Mouse (Mus musculus) lung, postnatal 14 days (tissue): ENCODE results near the gene Alx3.
A peak's percentile ranks its signal among the peaks of the same experiment; 100 is the strongest.

ENCODE experiments used
- DNase-seq: peaks from one replicate; pipeline ENCODE4 v3.0.0; 2021

The Alx3 gene

DNA sequence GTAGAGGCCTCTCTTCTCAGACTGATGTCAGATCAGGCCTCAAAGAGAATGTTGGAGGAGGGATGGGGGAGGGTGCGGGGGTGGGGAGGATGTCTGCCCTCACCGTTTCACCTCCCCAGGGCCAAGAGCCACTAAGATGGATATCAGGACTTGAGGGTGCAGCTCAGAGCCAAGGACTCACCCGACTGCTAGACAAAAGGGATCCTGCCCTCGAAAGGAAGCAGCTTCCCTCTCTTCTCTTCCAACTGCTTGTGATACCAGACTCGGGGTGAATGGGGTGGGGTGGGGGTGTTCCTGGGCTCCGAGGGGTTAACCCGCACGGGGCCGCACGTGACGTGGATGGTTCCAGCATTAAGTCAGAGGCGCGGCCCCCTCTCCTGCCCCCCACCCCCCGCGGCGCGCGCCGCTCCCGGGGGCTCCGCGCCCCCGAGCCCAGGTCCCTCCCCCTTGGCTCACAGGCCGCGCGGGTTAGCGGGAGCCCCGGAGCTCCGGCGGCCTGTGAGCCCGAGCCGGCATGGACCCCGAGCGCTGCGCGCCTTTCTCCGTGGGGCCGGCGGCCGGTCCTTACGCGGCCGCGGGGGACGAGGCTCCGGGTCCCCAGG, at the start of gene Alx3:
Gene Alx3, plus strand, starts transcription at position 370 of the 602 bp plus-strand sequence.
- no peak for DNase-seq

DNA sequence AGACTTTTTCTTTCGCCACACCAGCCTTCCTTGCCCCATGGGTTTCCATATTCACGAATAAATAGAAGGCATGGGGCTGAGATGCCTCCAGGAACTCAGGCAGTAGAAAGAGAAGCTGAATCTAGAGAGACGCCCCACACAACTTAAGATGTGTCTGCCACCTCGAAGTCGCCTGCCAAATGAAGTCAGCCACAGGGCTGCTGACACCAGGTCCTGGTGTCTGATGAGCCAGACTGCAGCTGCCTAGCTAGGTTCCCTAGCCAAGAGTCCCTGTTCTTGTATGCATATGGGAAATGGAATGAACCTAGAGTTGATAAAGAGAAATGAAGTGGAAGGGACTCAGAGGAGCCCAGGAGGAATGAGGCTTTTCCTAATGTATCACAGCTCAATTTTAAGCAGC, 49.6 kb upstream of the Alx3 start:
- no peak for DNase-seq

DNA sequence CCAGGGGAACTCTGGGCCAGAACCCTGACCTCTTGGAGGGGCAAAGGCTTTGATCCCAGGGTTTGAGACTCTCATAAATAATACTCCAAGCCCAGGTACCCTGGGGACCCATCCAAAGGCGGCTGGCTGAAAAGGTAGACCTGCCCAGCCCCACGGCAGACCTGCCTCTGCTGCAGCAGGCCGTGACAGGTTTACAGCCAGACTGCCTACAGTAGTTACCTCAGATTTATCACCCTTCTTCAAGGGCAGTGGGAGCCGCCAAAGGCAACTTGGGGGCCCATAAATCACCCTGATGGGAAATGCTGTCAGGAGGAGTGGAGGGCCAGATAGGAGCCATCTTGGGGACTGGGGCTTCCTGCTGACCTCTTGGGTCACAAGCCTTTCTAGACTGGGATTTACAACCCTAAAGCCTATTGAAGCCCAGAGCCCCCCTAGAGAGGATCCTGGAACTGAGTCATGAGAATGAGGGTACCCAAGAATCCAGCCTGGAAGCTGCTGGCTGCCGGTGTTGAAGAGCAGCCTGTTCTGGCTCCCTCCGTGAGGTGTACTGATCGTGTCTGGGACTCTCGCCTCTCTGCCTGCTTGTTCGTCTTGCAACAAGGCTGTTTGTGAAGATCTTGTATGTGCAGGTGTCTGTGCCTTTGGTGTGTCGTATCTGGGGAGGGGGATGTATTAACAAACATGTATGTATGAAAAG, 49.0 kb upstream of the Alx3 start:
- DNase-seq: no peak

DNA sequence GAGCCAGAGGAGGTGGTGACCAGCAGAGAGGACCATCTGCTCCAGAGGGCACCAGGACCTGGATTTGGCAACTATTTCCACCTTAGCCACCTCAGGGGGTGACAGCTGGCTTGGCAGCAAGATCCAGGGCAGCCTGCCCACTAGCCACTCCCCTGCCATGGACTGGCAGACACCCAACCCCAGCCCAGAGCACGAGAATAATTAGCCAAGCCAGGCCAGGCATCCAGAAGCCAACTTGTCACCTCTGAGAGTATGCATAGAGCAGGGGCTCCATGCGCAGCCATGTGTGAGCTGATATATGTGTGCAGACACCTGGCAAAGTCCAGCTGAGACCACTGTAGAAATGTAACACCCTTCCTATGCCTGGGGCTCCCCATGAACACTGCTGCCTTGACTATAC, 47.9 kb upstream of the Alx3 start:
- DNase-seq: no peak

DNA sequence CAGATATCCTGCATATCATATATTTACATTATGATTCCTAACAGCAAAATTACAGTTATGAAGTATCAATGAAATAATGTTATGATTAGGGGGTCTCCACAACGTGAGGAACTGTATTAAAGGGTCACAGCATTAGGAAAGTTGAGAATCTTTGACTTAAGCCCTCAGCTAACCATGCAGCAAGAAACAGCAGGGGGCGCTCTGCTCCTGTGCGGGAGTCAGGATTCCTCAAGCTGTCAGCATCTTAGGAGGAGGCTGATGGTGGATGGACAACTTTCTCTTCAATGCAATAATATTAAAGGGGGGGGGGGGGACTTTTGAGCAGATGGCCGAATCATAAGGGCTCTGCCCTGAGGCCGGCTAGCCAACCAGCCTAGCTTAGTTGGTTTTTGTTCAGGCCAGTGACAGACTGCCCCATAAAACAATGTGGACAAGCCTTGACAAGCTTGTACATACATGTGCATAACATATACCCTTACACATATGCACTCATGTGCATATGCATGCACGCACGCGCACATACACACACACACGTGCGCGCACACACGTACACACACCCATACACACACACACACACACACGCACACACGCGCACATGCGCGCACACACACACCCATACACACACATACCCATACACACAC, 44.3 kb upstream of the Alx3 start:
- DNase-seq: peak; percentile 78

DNA sequence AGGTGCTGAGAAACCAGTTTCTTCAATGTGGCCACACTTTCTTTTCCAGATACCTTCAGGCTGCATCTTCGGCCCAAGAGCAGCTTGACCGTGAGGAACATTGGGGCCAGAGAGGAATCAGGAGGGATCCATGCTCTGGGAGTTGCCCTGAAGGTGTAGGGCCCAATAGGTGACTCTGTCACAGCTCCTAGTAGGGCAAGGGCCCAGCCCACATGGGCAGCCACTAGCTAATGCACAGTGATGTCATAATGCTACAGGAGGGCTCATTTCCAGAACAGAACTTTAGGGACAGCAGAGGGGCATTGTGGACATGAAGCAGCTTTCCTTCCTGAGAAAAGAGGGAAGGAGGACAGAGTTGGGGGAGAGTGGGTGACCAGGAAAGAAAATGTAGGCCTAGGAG, 40.0 kb upstream of the Alx3 start, which contains the start of gene Ubl4b:
Gene Ubl4b, minus strand, starts transcription at position 232 of the 400 bp plus-strand sequence.
- no peak for DNase-seq

DNA sequence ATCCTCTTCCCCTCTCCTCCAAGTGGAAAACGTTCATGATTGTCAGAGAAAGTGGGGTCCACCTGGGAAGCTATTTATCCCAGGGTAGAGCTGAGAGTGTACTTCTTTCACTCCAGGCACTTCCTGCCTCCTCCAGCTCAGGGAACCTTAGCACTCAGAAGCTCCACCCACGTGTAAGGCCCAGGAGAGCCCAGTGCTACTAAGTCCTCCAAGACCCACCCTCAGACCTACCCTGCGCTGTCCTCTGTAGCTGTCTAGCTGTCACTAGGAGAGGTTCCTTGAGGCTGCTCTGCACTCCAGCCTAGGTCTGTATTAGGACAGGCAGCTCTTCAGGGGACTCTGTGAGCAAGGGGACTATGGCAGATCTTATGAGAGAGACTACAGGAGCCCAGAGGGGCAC, 36.1 kb upstream of the Alx3 start:
- DNase-seq: no peak

DNA sequence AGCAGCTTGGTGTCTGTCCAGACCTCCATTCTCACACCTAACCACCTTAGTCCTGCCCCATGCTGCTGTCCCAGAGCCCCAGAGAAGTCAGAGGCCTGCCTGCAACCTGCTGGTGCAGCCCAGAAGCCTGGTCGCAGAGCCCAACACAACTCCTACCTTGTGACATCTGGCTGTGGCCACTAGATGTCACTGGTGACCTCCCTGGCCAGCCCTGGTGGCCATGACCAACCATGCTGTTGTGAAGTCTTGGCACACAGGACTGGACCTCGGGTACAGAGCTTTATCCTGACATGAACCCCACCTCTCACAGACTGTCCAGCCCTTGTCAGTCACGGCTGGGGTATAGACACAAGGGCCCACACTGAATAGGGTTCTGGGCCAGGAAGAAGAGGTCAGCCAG, 35.6 kb upstream of the Alx3 start:
- peak; percentile 67 for DNase-seq

DNA sequence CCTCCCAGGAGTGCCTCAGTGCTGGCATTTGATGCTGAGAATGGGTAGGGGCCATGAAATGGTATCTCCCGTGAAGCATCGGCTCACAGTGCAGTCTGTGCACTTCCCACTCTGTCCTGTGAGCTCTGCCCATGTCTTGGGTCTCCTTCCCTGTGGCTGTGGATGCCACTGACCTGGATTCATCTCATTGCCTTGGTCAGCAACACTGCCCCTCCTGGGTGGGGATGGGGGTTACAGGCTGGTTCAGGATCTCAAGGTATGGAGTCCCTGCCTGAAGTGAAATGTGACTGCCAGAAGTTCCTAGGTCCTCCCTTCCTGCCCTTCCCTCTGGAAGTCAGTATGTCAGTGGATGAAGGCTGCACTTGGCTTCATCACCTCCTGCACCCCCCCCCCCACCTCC, 32.7 kb upstream of the Alx3 start:
- no peak for DNase-seq

DNA sequence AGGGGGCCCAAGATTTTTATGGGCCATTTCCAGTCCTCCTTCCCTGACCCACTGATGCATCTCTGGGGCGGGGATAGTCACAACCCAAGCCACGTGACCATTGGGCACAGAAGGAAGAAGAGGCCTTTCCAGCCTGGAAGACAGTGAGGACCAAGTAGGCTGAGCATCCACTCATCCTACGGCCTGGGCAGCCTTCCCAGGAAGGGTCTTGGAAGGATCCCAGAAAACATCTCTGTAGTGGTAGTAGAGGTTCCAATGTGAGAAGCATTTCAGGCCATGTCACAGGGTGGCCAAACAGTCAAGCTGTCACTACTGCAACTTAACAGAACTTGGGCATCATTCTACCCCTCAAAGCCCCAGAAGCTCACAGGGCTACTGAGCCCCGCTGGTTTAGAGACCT, 32.2 kb upstream of the Alx3 start:
- no peak for DNase-seq

DNA sequence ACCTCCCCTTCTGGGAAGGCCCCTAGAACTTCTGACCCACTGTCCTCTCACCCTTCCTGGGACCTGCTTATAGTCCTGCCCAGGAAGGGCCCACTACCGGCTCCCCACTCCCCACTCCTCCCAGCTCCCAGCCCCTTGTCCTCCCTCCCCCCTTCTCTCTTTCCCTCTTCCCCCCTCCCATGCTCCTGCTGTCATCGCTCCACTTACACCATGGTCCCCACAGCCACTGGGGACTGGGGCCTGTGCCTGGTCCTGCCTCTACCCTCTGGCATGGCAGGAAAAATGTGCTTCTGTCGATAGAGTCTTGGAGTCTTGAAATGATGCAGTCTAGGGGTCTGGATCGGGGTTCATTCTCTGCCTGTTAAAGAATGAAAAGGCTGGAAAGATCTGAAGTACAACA, 31.0 kb upstream of the Alx3 start:
- DNase-seq: no peak

DNA sequence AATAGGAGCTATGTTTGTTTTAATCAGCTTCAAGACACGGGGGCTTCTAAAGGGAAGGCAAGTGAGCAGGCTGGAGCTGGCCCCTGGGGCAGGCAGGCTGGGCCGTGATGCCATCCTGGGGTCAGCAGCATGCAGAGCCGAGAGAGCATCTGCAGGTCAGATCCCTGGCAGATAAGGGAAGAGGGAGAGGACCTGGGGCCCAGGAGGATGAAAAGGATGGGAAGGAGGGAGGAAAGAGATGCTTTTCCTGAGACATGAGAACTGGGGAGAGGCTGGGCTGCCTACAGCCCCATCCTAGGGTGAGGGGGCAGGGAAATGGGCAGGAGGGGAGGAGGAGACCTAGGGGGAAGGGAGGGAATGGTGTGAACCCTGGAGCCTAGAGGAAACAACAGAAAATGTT, 29.5 kb upstream of the Alx3 start:
- DNase-seq: no peak

DNA sequence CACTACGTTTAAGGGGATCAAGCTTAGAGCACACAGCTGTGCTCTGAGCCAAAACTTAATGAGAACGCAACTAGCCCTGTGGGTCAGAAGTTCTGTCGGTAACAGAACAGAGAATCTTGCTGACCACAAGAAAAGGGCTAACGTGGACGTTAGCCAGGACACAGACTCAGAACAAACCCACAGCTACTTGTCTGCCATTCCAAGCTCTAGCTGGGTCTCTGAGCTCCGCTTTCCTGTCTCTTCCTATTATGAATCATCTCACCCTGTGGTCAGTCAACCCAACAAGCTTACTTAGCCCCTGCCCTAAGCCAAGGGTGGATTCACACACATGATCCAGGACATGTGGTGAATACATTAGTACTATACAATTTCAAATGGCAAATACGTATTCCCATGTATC, 27.1 kb upstream of the Alx3 start:
- no peak for DNase-seq

DNA sequence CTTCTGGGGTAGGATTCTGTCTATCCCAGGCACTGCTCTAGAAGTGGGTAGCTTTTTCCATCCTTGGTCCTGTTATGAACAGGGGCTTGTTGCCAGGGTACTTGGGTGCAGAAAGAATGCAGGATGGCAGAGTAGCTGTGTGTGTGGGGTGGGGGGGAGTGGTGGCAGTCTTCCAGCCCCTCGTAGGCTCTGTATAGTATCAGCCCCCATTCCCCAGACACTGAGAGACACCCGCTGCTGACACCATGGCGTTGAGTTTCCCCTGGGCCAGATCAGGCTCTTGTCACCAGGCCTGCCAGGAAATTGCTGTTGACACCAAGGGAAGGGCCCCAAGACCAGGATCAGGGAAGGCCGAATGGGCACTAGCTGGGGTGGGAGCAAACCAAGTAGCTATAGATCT, 26.1 kb upstream of the Alx3 start:
- DNase-seq: no peak

DNA sequence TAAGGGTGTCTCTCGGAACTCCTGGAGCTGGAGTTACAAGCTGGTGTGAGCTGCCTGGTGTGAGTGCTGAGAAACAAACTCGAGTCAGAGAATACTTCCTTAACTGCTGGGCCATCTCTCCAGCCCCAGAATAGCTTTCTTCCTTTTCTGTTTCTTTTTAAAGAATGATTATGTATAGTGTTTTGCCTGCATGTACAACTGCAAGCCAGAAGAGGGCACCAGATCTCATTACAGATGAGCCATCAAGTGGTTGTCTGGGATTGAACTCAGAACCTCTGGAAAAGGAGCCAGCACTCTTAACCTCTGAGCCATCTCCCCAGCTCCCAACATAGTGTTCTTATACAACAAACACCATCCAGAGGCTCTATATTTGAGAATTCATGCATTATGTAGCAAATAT, 23.6 kb upstream of the Alx3 start:
- no peak for DNase-seq

DNA sequence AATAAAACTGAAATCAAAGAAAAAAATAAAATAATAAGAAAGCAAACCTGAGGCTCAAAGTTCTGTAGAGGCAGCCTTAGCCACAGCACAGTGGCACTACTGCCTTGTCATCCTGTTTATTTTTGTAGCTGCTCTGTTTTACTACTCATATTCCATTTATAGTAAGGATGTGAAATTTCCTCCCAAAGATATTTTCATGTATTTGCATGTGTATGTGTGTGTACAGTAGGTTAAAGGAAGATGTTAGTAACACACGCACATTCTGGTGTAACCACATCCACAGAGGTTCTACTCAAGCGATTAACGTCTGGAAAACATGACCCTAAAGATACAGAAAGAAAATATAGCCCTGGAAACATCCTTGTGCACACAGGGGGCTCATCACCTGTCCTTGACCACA, 18.0 kb upstream of the Alx3 start:
- no peak for DNase-seq

DNA sequence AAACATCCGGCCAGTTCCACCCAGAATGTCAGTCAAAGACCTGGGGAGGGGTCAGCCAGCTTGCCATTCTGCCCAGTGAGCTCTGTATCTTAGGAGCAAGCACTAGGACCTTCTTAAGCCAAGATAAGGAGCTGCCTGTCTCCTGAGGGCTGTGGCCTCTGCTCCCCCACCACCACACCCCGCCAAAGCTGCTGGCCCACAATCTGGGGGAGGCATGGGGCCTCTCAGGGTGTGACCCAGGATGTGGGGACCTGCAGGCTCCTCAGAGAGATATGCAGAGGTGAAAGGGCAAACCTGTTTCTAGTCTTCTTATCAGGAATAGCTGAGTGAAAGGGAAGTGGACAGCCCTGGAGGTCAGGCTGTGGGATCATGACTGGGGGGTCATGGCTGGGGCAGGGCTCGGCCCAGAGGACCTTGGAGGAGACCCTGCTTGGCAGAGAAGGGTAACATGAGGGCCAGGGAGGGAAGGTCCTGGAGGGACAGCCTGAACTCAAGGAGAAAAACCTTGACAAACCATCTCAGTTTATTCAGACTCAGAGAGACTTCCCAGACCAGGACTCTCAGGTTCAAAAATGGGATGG, 16.9 kb upstream of the Alx3 start:
- DNase-seq: no peak

DNA sequence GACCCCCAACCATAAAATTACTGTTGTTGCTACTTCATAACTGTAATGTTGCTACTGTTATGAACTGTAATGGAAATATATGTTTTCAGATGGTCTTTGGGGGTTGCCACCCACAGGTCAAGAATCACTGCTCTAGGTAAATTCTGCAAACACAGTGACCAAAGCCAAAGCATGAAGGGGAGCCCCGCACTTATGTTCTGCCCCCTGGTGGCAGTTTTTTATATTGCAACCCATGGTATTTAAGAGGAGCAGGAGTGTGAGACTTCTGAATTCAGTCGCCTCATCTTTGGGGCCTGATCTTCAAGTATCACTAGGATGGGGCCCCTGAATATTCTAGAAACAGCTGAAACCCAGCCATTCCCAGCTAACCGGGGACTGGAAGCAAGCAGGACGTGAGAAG, 15.4 kb upstream of the Alx3 start:
- DNase-seq: peak; percentile 79

DNA sequence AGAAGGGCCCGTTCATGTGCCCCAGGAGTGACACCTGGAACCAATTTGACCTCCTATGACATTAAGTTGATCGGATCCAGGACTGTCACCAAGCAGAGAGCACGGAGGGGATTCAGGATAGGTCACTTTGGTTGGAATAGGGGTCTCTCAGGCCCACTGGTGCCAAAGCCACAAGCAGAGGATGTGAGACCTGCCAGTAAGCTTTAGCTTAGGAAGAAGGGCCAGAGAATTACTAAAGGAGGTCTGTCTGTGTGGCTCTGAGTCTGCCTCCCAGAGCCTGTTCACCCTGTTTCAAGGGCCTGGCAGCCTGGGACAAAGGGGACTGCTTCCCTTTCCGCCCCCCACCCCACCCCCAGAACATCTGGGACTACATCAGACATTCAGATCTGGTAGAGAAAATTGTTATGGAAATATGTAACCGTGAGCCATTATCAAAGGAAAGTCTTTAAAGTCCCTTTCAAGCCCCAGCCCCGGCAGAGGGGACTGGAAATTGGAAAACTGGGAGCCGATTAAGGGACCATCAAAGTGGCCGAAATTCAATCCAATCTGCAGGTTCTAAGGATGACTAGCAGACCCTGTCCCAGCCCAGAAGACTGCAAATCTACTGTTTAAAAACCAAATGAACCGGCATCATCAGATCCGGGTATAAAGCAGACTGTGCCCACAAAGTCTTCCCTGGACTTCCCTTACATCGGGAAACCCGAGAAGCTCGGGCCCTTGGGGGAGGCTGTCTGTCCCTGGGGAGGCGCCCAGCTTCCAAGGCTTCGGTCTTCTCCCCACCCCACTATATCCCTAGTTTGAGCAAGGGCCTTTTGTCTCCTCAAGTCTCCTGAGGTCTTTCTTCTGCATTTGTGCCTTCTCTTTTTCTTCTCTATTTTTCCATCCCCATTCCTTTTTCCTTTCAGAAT, 13.5 kb upstream of the Alx3 start:
- no peak for DNase-seq

DNA sequence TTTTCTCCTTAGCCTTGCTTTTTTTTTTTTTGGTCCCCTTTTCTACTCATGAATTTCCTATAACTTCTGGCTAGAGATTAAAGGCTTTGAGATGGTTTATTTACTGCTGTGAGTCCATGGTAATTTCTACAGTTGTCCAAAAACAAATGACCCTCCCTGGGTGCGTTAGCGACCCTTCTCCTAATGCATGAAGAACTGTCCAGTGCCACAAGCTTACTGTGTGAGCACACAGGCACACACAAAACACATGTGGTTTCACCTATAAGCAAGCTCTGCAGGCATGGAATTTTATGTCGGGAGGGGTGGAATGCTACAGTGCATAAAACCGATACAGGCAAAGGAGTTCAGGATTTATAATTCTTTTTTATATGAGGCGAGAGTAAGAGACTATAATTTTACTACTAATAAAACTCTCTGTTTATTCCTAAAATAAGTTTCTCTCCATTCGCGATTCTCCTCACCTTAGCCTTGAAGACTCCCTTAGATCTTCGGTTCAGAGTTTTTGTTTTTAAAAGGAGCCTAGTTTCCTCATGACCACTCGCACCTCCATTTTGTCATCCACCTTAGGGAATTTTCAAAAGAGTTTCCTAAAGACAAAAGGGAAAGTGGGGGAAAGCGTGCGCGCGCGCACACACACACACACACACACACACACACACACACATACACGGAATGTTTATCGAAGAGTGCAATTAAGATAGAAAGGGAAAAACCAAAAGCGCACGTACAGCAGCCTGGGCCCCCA, 12.5 kb upstream of the Alx3 start:
- no peak for DNase-seq

DNA sequence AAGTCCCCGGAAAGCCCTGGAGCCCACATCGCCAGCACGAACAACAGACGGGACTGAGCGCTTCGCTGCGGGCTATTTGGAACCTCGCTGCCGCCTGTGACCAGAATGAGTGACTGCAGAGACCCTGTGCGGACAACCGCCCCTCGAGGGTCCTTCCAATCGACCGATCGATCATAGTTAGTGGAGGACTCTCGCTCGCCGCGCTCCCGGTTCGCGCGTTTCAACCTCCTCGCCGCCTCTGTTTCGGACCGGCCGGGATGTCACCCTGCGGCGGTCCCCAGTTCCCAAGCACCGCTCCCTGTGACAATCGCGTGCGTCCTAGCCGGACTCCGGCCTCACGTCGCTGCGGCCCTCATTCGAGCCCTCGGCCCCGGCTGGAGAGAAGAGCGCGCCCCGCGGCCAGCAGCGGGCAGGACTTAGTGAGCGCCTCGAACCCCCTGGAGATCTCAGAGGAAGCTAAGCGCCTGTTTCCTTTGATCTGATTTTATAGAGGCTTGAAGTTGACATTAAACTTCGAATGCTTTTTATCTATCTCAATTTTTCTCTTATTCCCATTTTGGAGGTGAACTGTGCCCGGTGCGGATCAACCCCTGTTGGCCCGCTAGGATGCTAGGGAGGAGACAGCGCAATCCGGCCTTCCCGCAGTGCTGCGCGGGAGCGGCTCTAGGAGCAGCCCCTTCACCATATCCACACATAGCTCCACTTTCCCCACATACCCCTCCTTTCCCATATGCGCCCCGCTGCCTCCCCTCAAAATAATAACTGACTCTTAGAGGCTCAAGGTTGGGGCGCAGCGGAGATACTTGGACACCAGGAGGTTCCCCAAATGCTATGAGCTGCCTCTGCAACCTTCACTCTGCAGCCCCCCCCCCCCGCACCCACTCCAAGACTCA, 11.7 kb upstream of the Alx3 start:
- DNase-seq: no peak
